Mouse (Mus musculus): ENCODE measurements around the gene Thra.
"Not testable (repeated sequence)": the region's sequence is repeated elsewhere in the genome, so short reads cannot be mapped to it uniquely, and the experiment has no call there.

Thra gene

GRCm38 (mm10) chr11:98717904-98718303 lies 22.5 kb upstream of the Thra start:
- peak; percentile 86 to 89 for DNase-seq (ENCODE audit: low spot score in 2 of 2)

- no peak for DNase-seq (ENCODE audit: low spot score in 2 of 2)
Observed at GRCm38 (mm10) chr11:98720756-98721155, 19.7 kb upstream of the Thra start.

GRCm38 (mm10) chr11:98721458-98722226 lies 18.8 kb upstream of the Thra start:
- no peak for DNase-seq (ENCODE audit: low spot score in 2 of 2)

GRCm38 (mm10) chr11:98723098-98723497 lies 17.3 kb upstream of the Thra start:
- no peak for DNase-seq (ENCODE audit: low spot score in 2 of 2)

- no peak for DNase-seq (ENCODE audit: low spot score in 2 of 2)
Observed at GRCm38 (mm10) chr11:98725926-98726506, 14.4 kb upstream of the Thra start.

GRCm38 (mm10) chr11:98729119-98729588 lies 11.3 kb upstream of the Thra start, which contains the start of gene Med24:
Gene Med24, minus strand, starts transcription at chr11:98729435.
- peak; percentile 82 to 95 for DNase-seq (ENCODE audit: low spot score in 2 of 2)

- no peak for DNase-seq (ENCODE audit: low spot score in 2 of 2)
Observed at GRCm38 (mm10) chr11:98730727-98731126, 9.7 kb upstream of the Thra start.

GRCm38 (mm10) chr11:98731134-98731533 lies 9.3 kb upstream of the Thra start:
- peak; percentile 78 to 85 for DNase-seq (ENCODE audit: low spot score in 2 of 2)

- DNase-seq (ENCODE audit: low spot score in 2 of 2) = no peak
Observed at GRCm38 (mm10) chr11:98734020-98734419, 6.4 kb upstream of the Thra start.

GRCm38 (mm10) chr11:98735111-98735510 lies 5.3 kb upstream of the Thra start:
- peak in 1 of 2 experiments; percentile 53 for DNase-seq (ENCODE audit: low spot score in 2 of 2)

- no peak for DNase-seq (ENCODE audit: low spot score in 2 of 2)
Observed at GRCm38 (mm10) chr11:98736176-98736575, 4.3 kb upstream of the Thra start.

- not testable (repeated sequence) for DNase-seq (ENCODE audit: low spot score in 2 of 2)
Observed at GRCm38 (mm10) chr11:98737220-98737619, 3.2 kb upstream of the Thra start.

GRCm38 (mm10) chr11:98738428-98738911 lies 2.0 kb upstream of the Thra start:
- peak; percentile 54 to 67 for DNase-seq (ENCODE audit: low spot score in 2 of 2)

- DNase-seq (ENCODE audit: low spot score in 2 of 2) = no peak
Observed at GRCm38 (mm10) chr11:98738925-98739324, 1.5 kb upstream of the Thra start.

- peak in 1 of 2 experiments; percentile 47 for DNase-seq (ENCODE audit: low spot score in 2 of 2)
Observed at GRCm38 (mm10) chr11:98740026-98740392, 429 bp upstream of the Thra start.

- DNase-seq (ENCODE audit: low spot score in 2 of 2) = peak in 1 of 2 experiments; percentile 44
Observed at GRCm38 (mm10) chr11:98741051-98741620, 698 bp downstream of the Thra start.

GRCm38 (mm10) chr11:98741622-98742396 lies 1.4 kb downstream of the Thra start:
- DNase-seq (ENCODE audit: low spot score in 2 of 2) = peak in 1 of 2 experiments; percentile 60

GRCm38 (mm10) chr11:98742397-98743291 lies 2.2 kb downstream of the Thra start:
- DNase-seq (ENCODE audit: low spot score in 2 of 2) = no peak

- no peak for DNase-seq (ENCODE audit: low spot score in 2 of 2)
Observed at GRCm38 (mm10) chr11:98743655-98744345, 3.4 kb downstream of the Thra start.

- no peak for DNase-seq (ENCODE audit: low spot score in 2 of 2)
Observed at GRCm38 (mm10) chr11:98744456-98745019, 4.1 kb downstream of the Thra start.

Data from frontal cortex, postnatal 36 days (tissue).